Mouse (Mus musculus): ENCODE results near the gene Stpg4.

GRCm38 (mm10) chr17:87367228-87367627, 60.3 kb downstream of the Stpg4 start:
- no peak for TF ChIP-seq CTCF (IDR thresholded peaks at IDR 0.05; ENCODE audit: insufficient read depth, low read depth, low read length)
- TF ChIP-seq POLR2A (IDR thresholded peaks at IDR 0.05; ENCODE audit: insufficient read depth, low read depth, low read length) = no peak
